Mouse (Mus musculus): ENCODE data around the gene Smg9.

DNA sequence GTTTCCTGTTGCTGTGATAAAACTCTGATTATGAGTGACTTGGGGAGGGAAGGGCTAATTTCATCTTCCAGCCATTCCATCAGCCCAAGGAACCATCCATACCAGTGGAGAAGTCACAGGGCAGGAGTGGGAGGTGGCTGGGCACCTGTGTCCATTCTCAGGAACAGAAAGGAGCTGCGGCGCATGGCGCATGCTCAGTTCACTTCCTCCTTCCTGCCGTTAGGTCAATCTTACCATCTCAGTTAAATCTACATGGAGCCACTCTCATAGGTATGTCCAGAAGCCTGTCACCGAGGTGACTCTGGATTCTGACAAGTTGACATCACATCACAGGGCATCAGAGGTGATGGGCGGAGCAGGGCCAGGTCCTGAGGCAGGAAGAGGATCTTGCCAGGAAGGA lies 43.8 kb upstream of the Smg9 start:
- TF ChIP-seq POLR2A (IDR thresholded peaks at IDR 0.05; ENCODE audit: borderline replicate concordance, insufficient read depth, low read length) (no peak), CTCF (IDR thresholded peaks at IDR 0.05; ENCODE audit: borderline replicate concordance, insufficient read depth, low read depth, low read length) (no peak)

Measured in cerebellum, adult 2 months (tissue).